Mouse (Mus musculus) lung, postnatal 25 days (tissue): Measurements from ENCODE around the gene Zfp629.

Experiments
- DNase-seq: peaks from one replicate; pipeline ENCODE4 v3.0.0; 2022; ENCODE audit warnings: low spot score

Zfp629 gene

DNA sequence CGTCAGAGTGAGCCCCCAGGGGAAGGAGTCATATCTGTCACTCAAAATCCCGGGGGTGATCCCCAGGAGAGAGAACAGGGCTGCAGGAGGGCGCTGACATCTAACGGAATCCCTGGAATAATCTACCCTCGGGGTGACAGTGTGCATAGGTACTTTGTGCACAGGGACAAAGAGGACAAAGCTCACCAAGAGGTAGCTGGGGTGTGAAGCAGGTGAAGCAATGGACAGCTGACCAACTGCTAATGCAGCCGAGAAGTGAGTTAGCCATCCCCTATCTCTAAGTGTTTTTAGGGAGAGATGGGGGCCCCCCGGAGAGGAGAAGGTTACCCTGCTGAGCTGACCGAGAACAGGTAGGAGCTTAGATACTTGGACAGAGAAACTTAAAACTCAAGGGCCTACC lies 1.5 kb downstream of the Zfp629 start:
- no peak for DNase-seq

DNA sequence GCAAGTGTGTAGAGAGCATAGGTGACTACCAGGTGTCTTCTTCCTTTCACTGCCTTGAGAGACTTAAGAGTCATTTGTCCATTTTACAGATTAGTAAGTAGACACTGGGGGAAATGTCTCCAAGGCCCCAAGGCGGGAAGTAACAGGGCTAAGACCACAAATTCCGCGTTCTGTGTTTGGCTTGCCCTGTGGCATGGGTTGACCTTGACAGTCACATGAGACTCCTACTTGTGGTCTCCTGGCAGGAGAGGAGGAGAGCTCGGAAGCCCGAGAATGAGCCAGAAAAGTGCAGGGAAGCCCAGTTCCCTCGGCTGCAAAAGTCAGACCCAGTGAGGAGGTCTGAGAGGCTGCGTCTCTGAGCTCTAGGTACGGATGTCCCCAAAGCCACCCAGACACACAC lies 2.1 kb downstream of the Zfp629 start:
- no peak for DNase-seq

DNA sequence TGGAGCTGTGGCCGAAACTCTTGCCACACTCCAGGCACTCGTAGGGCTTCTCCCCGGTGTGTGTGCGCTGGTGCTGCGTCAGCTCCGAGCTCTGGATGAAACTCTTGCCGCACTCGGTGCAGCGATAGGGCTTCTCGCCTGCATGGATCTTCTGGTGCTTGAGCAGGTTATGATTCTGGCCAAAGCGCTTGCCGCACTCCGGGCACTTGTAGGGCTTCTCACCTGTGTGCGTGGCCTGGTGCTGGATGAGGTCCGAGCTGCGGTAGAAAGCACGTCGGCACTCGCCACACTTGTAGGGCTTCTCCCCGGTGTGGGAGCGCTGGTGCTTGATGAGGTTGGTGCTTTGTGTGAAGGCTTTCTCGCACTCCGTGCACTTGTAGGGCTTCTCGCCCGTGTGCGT lies 4.0 kb downstream of the Zfp629 start:
- no peak for DNase-seq

DNA sequence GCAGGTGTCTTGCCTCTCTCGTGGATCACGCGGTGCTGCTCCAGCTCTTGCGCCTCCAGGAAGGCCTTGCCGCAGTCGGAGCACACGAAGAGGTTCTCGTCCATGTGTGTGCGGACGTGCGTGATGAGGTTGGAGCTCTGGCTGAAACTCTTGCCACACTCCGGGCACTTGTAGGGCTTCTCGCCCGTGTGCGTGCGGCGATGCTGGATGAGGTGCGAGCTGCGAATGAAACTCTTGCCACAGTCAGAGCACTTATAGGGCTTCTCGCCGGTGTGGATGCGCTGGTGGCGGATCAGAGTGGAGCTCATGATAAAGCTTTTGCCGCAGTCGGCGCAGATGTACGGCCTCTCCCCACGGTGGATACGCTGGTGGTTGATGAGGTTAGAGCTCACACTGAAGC lies 4.6 kb downstream of the Zfp629 start:
- DNase-seq = no peak

DNA sequence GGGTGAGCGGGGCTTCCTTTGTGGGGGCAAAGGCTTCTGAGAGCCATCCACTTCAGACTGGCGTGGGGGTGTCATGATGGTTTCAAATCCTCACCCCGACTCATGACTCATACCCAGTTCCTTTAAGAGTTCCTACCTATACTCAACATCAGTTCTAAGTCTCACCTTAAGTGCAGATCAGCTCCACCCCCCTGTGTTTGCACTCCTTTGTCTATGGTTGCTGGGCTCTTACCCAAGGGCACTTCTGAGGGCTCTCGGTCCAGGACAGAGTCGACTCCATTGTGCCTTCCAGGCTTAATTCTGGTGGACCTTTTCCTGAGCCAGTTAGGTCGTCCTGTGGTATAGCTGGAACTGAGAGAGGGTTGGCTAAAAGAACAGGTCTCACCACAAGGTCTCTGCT lies 8.4 kb downstream of the Zfp629 start:
- DNase-seq = peak; percentile 80

DNA sequence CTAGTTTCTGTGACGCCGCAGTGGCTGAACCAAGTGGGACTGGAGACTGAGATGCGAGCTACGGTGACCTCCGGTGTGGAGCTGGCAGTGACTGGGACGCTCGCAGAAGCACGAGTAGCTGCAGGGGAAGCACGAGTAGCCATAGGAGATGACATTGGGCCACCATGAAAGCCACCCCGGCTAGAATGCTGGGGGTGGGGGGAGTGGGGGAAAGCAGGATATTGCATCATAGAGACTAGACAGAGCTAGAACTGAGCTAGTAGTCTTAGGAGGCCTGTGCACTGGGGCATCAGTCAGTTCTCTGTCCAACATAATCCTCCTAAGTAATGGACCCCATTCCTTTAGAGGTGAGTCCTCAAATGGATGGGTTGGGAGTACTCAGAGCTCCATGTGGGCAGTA lies 11.3 kb downstream of the Zfp629 start:
- DNase-seq = no peak

DNA sequence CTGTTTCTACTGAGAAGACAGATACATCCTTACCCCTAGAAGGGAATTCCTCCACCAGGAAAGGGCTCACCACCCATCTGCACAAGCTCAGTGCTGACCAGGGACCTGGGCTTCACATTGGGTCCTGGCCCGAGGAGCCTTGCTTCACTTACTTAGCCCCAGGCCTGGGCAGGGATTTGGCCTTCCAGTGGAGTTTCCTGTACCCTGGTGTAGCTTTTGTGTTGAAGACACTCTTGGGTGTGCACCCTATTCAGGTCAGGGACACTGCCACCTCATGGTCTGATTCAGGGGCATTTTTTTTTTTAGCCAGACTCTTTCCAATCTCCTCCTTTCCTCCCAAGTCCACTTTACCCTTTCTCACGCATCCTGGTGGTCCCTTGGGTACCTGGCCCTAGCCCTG lies 12.7 kb downstream of the Zfp629 start:
- no peak for DNase-seq

DNA sequence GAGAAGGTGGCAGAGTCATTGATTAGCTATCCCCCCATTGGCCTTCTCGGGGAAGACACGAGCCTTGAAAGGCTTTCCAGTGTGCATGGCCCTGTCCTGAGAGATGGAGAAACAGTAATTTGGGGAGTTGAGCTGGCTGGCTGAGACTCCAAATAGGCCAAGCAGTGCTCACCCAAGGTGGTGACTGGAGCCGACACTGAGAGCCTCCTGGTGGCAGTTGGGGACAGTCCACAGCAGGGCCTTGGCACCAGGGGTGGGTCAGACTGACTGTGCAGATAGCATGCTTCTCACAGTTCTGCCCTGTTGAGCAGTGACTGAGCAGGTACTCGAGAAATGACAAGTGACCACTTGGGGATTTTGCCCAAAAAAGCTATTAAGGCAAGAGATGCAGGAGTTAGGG lies 13.9 kb downstream of the Zfp629 start:
- DNase-seq = no peak

DNA sequence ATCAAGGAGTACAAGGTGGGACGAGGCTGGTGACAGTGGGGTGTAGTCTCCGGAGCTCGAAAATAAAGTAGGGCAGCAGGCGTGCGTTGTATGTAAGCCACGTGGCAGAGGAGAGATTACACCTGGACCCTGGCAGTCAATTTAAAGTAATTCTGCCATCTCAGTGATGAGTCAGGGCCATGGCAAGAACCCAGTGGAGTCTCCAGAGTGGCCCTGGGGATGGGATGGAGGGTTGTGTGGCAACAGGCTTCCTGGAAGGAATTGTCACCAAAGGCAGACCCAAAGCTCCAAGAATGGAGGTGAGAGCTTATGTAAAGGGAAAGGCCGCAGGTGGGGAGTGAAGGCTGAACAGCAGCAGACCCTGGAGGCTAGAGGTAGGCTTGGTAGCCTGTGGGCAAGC lies 15.0 kb downstream of the Zfp629 start:
- DNase-seq = no peak

DNA sequence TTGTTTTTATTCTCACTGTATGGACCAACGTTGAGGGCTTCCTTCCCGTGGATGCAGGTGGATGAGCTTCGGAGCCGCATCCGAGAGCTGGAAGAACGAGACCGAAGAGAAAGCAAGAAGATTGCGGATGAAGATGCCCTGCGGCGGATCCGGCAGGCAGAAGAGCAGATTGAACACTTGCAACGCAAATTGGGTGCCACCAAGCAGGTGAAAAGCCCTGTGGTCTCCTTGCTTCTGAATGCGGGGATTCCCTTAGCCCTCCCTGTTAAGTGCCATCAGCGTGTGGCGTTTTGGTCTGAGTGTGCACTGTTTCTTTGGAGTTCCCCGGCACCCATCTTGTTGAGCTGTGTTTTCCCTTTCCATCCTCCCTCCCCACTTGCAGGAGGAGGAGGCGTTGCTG lies 18.9 kb downstream of the Zfp629 start:
- DNase-seq = no peak

DNA sequence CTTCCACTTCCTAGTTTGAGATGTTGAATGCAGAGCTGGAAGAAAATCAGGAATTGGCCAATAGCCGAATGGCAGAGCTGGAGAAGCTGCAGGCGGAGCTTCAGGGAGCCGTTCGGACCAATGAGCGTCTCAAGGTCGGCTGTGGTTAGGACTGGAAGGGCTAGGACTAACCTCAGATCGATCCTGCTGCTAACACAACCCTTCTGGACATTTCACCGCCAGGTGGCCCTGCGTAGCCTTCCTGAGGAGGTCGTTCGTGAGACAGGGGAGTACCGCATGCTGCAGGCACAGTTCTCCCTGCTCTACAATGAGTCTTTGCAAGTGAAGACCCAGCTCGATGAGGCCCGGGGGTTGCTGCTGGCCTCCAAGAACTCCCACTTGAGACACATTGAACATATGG lies 23.0 kb downstream of the Zfp629 start:
- DNase-seq = no peak

DNA sequence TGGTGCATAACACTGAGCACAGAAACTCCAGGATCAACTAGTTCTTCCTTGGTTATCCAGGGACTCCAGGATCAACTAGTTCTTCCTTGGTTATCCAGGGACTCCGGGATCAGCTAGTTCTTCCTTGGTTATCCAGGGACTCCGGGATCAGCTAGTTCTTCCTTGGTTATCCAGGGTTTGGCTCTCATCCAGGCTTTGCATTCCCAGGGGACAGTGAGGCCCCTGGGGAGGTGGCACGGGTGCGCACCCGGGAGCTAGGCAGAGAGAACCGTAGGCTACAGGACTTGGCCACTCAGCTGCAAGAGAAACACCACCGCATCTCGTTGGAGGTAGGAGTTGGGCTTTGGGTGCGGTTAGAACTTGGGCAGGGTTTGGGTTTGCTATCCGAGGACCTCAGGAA lies 24.5 kb downstream of the Zfp629 start:
- DNase-seq = no peak

DNA sequence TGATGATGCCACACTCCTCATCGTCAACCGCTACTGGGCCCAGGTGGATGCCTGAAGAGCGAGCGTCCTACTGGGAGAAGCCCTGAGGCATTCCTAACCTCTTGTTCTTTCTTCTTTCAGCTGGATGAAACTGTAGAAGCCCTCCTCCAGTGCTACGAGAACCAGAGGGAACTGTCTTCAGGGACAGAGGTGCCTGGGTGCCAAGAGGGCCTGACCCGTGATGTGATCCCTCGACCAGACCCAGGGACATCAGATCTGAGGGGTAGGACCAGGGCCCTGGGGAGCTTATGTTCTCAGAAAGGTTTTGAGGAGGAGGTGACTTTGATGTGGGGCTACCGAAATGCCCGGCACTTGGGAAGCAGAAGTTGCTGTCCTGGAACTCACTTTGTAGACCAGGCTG lies 26.0 kb downstream of the Zfp629 start:
- no peak for DNase-seq

DNA sequence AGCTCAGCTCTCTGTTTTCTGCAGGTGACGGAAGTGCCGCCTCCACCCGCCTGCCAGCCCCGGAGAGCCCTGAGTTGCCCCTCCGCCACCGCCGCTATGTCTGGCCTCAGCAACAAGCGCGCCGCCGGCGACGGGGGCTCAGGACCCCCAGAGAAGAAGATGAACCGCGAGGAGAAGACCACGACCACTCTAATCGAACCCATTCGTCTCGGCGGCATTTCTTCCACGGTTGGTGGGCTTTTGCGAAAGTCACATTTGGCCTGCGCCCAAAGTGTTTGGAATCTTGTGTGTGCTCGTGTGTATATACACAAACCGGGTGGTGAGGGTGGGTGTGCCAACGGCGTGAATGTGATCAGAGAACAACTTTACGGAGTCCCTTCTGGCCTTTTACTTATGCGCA lies 26.7 kb downstream of the Zfp629 start:
- DNase-seq = no peak

DNA sequence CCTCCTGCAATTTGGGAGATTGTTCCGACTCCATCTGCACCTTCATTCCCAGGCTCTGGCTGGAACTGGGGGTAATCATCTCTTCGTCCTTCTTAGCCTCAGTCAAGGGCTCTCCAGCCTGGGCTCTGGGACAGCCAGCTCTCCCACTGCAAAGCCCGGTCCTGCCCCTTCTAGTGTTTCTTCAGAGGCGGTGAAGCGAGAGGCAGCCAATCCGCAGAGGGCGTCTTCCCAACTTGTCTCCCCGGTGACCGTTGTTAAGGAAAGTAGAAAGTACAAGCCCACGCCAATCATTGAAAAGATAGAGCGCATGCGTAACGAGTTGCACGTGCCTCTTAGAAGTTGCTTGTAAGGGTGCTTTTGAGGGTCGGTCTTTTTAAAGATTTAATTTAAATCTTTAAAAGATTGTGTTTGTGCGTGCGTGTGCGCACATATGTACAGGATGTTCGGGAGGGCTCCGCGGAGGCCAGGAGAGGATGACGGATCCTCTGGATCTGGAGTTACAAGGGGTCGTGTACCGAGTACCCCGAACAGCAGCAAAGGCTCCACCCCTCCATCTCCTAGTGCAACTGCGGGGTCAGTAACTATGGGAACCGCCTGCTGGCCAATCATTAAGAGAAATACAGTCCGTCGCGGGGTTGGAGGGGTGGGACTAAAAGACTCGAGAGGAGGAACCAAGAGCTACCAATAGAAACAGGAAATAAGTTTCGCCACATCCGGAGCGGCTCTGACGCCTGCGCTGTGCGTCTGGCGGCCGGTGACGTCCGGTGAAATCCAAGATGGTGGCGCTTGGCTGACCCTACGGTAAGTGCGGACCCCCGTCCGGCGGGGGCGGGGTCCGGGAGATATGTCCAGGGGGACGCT lies 27.4 kb downstream of the Zfp629 start, which contains the start of the genes Ccdc189 and Rnf40:
Gene Ccdc189, minus strand, starts transcription at position 585 of the 861 bp plus-strand sequence.
Gene Rnf40, plus strand, starts transcription at position 757 of the 861 bp plus-strand sequence.
- peak; percentile 98 for DNase-seq

DNA sequence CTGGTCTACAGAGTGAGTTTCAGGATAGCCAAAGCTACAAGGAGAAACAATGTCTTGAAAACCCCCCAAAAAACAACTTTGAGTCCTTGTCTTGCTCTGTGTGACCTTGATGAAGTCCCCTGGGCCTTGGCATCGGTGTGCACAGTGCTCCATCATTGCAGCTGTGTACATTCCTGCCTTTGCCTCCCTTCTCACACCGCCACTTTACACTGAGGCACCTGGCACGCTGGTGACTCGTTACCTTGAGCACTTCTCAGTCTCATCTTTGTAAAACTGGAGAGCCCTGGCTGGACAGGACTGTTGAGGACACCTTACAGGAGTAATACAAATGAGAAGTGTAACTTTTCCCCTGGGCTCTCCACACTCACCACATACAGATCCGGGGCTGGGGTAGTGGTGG lies 28.4 kb downstream of the Zfp629 start:
- no peak for DNase-seq

DNA sequence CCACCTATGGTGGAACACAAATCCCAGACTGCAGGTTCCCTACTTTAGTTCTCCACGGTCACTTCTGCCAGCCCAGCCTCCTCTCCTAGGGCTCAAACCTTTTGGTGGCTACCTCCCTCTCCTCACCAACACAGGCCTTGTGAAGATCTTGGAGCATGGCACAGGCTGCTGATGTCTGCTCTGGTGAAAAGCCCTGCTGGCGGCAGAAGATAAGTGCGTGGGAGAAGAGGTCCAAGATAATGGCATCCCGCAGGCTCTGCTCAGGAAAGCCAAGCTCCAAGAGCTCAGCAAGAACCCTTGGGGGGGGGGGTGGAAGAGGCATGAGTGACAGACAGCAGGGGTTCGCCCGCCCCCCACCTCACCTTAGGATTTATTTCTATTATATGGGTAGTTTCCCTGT lies 29.4 kb downstream of the Zfp629 start:
- no peak for DNase-seq

DNA sequence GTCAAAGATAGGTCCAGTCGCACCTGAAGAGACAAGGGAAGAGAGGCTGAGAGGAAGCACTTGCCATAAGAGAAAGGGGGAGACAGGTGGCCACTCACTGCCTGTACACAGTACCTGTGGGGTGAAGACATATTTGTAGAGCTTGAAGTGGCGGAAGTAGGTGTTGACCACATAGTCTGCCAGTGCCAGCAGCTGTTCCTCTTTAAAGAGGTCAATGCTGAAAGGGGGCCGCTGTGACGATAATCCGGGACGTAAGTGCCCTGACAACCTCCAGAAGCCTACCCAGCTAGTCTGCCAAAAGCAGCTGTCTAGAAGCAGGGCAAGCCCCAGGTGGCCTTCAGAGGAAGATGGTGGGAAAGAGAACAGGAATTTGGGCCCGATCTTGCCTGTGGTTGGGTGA lies 30.6 kb downstream of the Zfp629 start:
- peak; percentile 60 for DNase-seq

DNA sequence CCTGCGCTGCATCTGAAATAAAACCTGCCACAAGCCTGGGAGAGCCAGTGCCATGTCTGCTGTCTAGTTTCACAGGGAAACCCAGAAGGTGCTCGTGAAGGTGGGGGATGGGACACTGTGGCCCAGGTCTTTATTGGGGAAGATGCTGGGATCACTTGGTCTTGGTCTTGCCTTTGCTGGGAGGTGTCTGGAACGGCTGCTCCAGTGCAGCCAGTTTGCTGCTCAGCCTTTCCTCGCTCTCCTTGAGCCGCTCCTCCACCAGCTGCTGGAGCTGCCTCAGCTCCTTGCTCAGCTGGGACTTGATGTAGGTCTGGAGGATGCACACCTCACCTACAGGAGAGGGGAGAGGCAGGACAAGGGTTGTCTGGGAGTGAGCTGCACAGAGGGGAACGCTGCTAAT lies 32.3 kb downstream of the Zfp629 start:
- no peak for DNase-seq

DNA sequence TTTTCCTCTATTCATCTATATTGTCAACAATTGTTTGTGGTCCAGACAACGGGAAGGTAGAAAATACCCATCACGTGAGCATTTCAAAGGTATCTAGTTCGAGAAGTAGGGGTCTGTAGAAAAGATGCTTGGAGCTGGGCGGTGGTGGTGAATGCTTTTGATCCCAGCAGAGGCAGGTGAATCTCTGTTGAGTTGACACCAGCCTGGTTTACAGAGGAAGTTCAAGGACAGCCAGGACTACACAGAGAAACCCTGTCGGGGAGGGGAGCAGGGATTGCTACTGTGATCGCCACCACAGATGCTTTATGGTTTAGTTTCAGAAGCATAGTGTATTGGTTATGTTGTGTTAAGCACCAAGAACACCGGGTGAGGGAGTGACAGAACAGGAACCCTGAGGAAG lies 41.5 kb downstream of the Zfp629 start:
- no peak for DNase-seq

DNA sequence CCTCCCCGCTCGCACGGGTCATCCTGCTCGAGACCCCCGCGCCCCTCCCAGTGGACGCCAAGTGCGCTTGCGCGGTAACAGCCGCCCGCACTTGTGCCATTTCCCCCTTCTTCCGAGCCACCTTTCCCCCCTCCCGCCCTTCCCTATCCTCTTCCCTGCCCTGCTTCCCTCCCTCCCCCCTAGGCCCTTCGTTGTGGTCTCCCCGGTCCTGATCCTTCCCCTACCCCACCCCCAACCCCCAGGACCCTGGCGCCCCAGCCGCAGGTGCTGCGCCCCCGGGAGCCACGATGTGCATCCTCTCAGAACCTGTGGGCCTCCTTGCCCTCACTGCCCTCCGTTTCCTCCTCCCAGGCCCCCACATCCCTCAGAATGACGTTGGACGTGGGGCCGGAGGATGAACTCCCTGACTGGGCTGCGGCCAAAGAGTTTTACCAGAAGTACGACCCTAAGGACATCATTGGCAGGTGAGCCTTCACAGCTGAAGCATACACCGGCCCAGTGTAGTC lies 42.0 kb downstream of the Zfp629 start:
- no peak for DNase-seq

DNA sequence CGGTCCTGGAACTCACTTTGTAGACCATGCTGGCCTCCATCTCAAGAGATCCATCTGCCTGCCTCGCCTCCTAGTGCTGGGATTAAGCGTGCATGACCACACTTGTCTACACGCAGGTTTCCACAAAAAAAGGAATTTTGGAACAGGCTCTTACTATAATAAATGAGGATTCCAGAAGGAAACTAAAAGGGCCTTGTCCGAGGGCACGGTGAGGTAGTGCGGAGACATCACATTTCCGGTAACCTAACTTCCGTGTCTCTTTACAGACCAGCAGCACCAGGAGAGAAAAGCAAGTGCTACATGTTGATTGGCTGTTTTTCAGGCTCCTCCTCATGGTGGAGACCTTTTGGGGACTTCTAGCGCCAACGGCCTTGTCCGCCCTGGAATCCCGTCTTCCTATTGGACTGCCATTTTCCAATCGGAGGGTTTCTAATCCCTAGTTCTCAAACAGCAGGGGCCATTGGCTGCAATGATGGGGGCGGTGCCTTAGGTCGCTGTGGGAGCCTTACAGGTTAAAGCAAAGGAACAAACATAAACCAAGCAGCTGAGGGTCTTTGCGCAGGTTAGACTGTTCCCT lies 42.6 kb downstream of the Zfp629 start, which contains the start of gene Phkg2:
Gene Phkg2, plus strand, starts transcription at position 446 of the 577 bp plus-strand sequence.
- peak; percentile 99 for DNase-seq

DNA sequence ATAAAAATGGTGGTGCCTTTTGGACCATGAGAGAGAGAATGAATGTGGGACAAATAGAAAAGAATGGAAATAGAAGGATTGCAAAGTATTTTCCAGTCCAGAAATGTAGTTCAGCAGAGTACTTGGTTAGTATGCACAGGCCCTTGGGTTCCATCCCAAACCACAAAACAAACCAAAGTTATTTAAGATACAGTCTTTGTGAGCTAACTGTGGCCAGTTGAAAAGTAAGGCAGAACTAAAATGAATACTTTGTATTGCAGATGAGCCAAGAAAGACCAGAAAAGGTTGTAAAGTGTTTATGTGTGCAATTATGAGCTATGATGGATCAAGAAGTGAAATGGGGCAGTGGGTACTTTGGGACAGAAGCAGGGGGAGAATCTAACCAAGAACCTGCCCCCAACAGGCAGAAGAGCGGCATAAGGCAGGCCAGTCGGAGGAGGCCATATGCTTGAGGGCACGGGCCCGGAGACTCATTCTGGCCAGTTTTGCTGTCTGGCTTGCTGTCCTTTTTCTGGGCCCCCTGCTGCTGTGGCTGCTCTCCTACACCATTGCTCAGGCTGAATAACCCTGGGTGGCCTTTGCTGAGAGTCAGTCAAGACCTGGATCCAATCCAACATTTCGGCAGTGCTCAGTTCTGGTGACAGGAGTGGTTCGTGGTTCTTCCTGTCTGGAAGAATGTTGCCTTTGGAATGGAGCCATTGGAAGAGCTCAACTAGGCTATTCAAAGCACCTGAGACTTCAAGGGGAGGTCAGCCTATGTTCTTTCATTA lies 51.0 kb downstream of the Zfp629 start:
- peak; percentile 48 for DNase-seq
